Mouse (Mus musculus): ENCODE measurements around the gene Slc2a4.
A peak's percentile ranks its signal among the peaks of the same experiment; 100 is the strongest.
"Not testable (repeated sequence)": the region's sequence is repeated elsewhere in the genome, so short reads cannot be mapped to it uniquely, and the experiment has no call there.

Slc2a4 gene

GRCm38 (mm10) chr11:69939731-69940130 is 8.3 kb downstream of the Slc2a4 start:
- no peak for DNase-seq (ENCODE audit: low read depth, low spot score)

GRCm38 (mm10) chr11:69939181-69939580 is 8.8 kb downstream of the Slc2a4 start:
- no peak for DNase-seq (ENCODE audit: low read depth, low spot score)

- no peak for DNase-seq (ENCODE audit: low read depth, low spot score)
Observed at GRCm38 (mm10) chr11:69938401-69938979, 9.5 kb downstream of the Slc2a4 start.

GRCm38 (mm10) chr11:69937834-69938233 is 10.2 kb downstream of the Slc2a4 start:
- no peak for DNase-seq (ENCODE audit: low read depth, low spot score)

GRCm38 (mm10) chr11:69937385-69937784 is 10.6 kb downstream of the Slc2a4 start:
- no peak for DNase-seq (ENCODE audit: low read depth, low spot score)

DNA sequence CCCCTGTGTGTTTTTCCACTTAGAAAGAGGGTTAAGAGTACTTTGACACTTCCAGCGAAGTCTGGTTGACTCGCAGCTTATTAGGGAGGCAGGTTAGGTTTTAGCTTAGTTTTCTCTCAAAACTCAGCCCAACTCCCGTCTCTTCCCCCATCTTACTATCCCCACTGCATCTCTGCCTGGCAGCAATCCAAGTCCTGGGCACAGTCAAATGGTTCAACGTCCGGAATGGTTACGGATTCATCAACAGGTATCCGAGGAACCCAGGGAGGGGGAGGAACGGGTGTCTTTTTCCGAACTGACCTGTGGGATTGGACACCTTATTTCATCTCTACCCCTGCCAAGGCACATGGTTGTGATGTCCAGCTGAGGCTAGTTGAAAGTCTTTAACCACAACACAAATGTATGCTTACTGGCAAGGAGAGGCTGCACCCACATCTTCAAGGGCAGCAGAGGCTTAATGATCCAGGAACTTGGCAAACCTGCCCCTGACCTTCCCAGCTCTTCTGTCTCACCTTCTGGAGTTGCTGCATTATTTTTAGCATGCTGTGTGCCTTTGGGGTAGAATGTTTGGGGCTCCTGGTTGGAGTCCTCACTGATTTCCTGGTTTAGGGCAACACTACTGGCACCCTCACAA is 11.2 kb downstream of the Slc2a4 start:
- no peak for DNase-seq (ENCODE audit: low read depth, low spot score)

DNA sequence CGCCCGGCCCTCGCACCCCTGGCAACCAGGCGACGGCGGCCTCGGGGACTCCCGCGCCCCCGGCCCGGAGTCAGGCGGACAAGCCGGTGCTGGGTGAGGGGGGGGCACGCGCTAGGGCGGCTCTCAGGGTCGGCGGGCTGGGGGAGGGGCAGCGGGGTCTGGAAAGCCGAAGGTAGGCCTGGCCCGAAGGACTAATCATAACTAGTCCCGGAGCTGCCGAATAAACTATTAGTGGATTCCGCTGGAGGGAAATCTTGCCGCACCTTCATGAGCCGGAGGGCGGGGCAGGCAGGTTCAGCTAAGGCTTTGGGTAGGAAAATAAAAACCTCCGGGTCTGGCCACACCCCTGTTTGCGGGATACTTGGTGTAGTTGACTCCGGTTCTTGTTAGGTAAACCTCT is 11.8 kb downstream of the Slc2a4 start:
- peak; percentile 57 for DNase-seq (ENCODE audit: low read depth, low spot score)

DNA sequence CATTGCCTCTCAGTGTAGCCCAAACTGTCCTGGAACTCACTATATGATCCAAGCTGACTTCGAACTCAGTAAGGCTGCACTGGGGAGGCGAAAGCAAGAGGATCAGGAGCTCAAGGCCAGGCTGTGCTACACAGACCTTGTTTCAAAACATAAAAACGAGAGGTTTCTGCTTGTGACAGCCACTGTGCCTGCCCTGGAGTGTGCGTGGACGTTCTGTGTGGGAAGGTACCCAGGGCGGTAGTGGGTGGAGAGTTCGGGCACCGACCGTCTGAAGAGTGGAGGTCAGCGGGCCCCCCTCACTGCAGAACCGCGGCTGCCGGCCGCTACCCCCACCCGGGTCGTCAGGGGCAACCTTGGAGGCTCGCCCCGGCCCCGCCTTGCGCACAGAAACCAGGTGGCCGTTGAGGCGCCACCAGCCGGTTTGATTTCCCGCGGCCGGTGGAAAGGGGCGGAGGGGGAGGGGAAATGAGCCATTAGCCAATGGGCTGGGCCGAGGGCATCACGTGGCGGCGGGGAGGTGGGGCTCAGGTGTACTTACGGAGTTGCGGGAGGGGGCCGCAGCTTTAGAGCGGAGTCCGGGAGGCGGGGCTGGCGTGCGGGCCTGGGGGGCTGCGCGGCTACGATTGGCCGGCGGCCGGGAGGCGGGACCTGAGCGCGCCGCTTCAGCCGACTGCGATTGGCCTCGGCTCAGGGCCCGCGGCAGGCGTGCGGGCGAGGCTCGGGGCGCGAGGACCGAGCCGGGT is 12.7 kb downstream of the Slc2a4 start, which contains the start of gene Ybx2:
Ybx2 (plus strand) TSS at position 660 of the 743 bp plus-strand sequence.
- DNase-seq (ENCODE audit: low read depth, low spot score): peak; percentile 86

GRCm38 (mm10) chr11:69934681-69935080 is 13.3 kb downstream of the Slc2a4 start:
- no peak for DNase-seq (ENCODE audit: low read depth, low spot score)

DNA sequence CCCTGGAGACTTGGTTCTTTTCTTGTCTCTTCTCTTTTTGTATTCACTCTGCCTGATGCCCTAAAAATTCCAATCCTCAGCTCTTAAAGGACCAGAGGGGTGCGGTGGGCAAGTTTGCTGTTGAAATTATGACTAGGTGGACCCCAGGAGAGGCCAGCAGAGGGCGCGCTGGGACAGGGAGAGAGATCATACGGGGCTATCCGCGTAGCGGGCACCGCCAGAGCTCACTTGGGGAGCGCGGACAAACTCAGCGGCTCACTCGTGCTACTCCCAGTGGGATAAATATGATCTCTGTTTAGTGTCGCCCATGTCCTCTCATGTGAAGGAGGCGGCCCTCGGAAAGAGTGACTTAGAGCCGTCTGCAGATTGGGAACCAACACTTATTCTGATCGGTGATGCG is 13.8 kb downstream of the Slc2a4 start:
- DNase-seq (ENCODE audit: low read depth, low spot score): peak; percentile 84

DNA sequence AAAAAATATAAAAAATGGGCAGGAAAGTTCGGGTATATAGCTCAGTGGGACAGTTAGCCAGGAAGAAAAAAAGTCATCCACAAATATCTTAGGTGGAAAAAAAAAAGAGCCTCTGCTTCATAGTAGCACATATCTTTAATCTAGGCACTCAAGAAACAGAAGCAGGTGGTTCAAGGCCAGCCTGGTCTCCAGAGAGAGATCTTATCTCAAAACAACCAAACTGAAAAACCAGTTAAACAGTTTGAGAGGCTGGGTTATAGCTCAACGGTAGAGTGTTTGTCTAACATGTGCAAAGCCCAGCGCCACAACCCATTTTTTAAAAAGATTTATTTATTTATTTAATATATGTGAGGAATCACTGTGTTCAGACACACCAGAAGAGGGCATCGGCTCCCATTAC is 14.9 kb downstream of the Slc2a4 start:
- no peak for DNase-seq (ENCODE audit: low read depth, low spot score)

DNA sequence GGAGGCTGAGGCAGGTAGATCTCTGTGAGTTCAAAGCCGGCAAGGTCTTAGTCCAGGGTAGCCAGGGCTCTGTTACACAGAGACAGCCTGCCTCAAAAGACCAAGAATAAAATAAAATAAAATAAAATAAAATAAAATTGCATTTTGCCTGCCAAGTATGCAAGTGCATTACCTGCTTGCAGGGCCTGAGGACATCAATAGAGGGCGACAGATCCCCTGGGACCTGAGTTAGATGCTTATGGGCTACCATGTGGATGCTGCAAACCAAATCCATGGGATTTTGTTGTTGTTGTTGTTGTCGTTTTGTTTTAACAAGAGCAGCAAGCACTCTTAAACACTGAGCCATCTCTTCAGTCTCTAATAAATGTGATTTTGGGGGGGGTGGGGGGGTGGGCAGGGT is 15.7 kb downstream of the Slc2a4 start:
- DNase-seq (ENCODE audit: low read depth, low spot score): no peak

GRCm38 (mm10) chr11:69931769-69932168 is 16.2 kb downstream of the Slc2a4 start:
- DNase-seq (ENCODE audit: low read depth, low spot score): no peak

- DNase-seq (ENCODE audit: low read depth, low spot score): no peak
Observed at GRCm38 (mm10) chr11:69930967-69931537, 16.9 kb downstream of the Slc2a4 start.

GRCm38 (mm10) chr11:69930176-69930575 is 17.8 kb downstream of the Slc2a4 start:
- DNase-seq (ENCODE audit: low read depth, low spot score): not testable (repeated sequence)

GRCm38 (mm10) chr11:69929712-69930111 is 18.3 kb downstream of the Slc2a4 start:
- DNase-seq (ENCODE audit: low read depth, low spot score): no peak

- DNase-seq (ENCODE audit: low read depth, low spot score): no peak
Observed at GRCm38 (mm10) chr11:69927501-69927900, 20.5 kb downstream of the Slc2a4 start.

DNA sequence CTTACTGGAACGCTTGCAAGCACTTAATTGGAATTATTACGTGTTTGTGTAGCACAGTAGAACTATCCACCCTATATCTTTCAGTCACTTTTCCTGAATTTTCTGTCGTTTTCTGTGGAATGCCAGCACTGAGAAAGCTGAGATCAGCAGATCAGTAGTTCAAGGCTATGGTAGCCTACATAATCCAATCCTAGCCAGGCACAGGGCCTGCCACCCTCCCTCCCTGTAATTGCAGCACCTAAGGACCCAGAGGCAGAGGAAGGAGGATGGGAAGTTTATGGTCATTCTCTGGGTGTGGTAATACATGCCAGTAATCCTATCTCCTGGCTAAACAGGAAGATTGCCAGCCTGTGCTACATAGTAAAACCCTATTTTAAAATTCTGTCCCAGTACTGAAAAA is 25.2 kb downstream of the Slc2a4 start:
- no peak for DNase-seq (ENCODE audit: low read depth, low spot score)

DNA sequence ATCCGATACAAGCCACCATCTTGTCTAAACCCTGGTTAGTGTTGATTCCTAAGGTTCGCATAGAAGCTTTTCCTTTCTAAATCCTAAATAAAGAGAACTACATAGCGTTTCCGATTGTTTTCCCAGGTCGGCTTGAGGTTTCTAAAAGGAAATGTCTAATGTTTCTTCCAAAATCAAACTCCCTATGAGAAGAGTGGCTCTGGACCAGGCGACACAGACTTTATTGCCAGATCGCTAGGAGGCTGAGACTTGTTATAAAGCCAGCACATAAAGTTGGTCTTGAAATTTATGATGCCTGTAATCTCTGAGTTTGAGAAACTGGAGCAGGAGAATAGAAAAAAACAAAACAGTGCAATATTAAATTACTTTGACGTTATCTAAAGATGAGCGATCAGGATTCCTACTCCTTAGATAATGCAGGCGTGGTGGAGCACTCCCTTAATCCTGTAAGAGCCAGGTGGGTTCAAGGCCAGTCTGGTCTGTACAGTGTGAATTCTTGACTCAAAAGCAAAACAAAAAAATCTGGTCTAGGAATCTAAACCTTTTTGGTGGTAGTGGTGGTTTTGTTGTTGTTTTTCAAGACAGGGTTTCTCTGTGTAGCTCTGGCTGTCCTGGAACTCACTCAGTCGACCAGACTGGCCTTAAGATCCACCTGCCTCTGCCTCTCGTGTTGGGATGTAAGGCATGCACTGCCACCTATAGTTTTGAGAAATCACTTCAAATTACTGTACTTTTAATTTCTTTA is 25.8 kb downstream of the Slc2a4 start:
- peak; percentile 52 for DNase-seq (ENCODE audit: low read depth, low spot score)

DNA sequence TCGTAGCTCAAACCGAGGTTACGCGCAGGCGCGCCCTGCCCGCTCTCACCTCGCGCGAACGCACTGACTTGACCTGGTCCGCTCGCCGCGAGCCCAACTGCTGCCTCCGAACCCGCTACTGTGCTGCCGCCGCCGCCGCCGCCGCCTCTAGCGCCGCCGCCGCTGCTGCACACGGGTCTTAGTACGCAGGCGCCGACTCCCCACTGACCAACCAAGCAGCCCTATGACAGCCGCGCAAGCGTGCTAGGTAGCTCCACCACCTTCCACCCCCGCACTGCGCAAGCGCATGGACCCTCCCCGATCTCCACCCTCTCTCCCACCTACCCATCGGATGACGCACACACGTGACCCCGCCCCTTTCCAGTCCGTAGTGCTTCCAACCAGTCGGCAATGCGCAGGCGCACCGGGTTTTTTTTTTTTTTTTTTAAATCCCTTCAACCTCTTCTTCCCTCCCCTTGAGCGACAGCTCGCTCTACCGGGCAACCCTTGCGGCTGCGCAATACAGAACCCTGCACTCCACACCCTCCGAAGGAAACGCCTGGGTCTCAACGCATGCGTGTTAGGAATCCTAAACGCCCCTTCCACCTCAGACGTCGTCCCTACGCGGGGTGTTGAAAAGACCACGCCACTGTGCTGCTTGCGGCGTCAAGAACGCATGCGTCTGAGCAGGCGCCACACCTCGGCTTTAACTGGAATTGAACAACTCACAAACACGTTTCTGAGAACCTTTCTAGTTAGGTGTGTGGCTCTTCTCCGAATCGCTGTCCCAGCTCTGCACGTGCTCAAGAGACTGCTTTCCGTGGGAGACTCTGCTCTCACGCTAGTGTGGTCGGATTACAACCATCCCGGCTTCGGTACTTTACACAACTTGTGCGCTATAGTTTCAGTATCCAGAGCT is 26.6 kb downstream of the Slc2a4 start, which contains the start of gene Eif5a:
Eif5a (minus strand) TSS at position 845 of the 898 bp plus-strand sequence.
- DNase-seq (ENCODE audit: low read depth, low spot score): peak; percentile 100

All from CD4-positive helper T cell, adult 2 months (primary cell).